Mouse (Mus musculus) megakaryocyte, embryonic 14.5 days (primary cell): ENCODE results near the gene Gga2.

Experiments
- FLI1 ChIP-seq: IDR thresholded peaks from 2 replicates; pipeline ENCODE4 v1.6.1; 2012; ENCODE audit warnings: low read length, inconsistent platforms, mixed read lengths
- GATA1 ChIP-seq: IDR thresholded peaks from 3 replicates; pipeline ENCODE4 v1.6.1; 2012; ENCODE audit warnings: mixed read lengths, low read length, inconsistent platforms, borderline replicate concordance

GRCm38 (mm10) chr7:121936861-121937630 lies 84.0 kb downstream of the Gga2 start:
- TF ChIP-seq GATA1 (no peak), FLI1 (no peak)
